Mouse (Mus musculus): ENCODE measurements around the gene Rars.
A peak's percentile ranks its signal among the peaks of the same experiment; 100 is the strongest.
"Not testable (repeated sequence)": the region's sequence is repeated elsewhere in the genome, so short reads cannot be mapped to it uniquely, and the experiment has no call there.

Rars gene

GRCm38 (mm10) chr11:35838345-35839338, 4.3 kb upstream of the Rars start:
- peak; percentile 95 for DNase-seq (ENCODE audit: extremely low spot score, low spot score)

GRCm38 (mm10) chr11:35837156-35838126, 3.1 kb upstream of the Rars start:
- DNase-seq (ENCODE audit: extremely low spot score, low spot score): no peak

- DNase-seq (ENCODE audit: extremely low spot score, low spot score): no peak
Measured at GRCm38 (mm10) chr11:35833270-35833669, 1.0 kb downstream of the Rars start.

GRCm38 (mm10) chr11:35832139-35832538, 2.2 kb downstream of the Rars start:
- no peak for DNase-seq (ENCODE audit: extremely low spot score, low spot score)

GRCm38 (mm10) chr11:35827714-35828113, 6.6 kb downstream of the Rars start:
- DNase-seq (ENCODE audit: extremely low spot score, low spot score): no peak

GRCm38 (mm10) chr11:35816316-35816715, 18.0 kb downstream of the Rars start:
- no peak for DNase-seq (ENCODE audit: extremely low spot score, low spot score)

GRCm38 (mm10) chr11:35811458-35811857, 22.8 kb downstream of the Rars start:
- DNase-seq (ENCODE audit: extremely low spot score, low spot score): no peak

GRCm38 (mm10) chr11:35801332-35801731, 33.0 kb downstream of the Rars start:
- no peak for DNase-seq (ENCODE audit: extremely low spot score, low spot score)

- DNase-seq (ENCODE audit: extremely low spot score, low spot score): peak; percentile 58
Measured at GRCm38 (mm10) chr11:35798874-35799273, 35.4 kb downstream of the Rars start, which contains the start of gene Fbll1. Gene Fbll1 (minus strand): TSS chr11:35798884.

GRCm38 (mm10) chr11:35798495-35798820, 35.8 kb downstream of the Rars start:
- no peak for DNase-seq (ENCODE audit: extremely low spot score, low spot score)

GRCm38 (mm10) chr11:35797751-35798494, 36.4 kb downstream of the Rars start:
- peak; percentile 48 for DNase-seq (ENCODE audit: extremely low spot score, low spot score)

GRCm38 (mm10) chr11:35792800-35793199, 41.5 kb downstream of the Rars start:
- not testable (repeated sequence) for DNase-seq (ENCODE audit: extremely low spot score, low spot score)

- DNase-seq (ENCODE audit: extremely low spot score, low spot score): no peak
Measured at GRCm38 (mm10) chr11:35788443-35788842, 45.9 kb downstream of the Rars start.

- DNase-seq (ENCODE audit: extremely low spot score, low spot score): no peak
Measured at GRCm38 (mm10) chr11:35784537-35784936, 49.8 kb downstream of the Rars start.

- DNase-seq (ENCODE audit: extremely low spot score, low spot score): no peak
Measured at GRCm38 (mm10) chr11:35784002-35784401, 50.3 kb downstream of the Rars start.

GRCm38 (mm10) chr11:35783038-35783437, 51.3 kb downstream of the Rars start:
- DNase-seq (ENCODE audit: extremely low spot score, low spot score): no peak

GRCm38 (mm10) chr11:35782444-35782843, 51.9 kb downstream of the Rars start:
- no peak for DNase-seq (ENCODE audit: extremely low spot score, low spot score)

GRCm38 (mm10) chr11:35780336-35780735, 54.0 kb downstream of the Rars start:
- DNase-seq (ENCODE audit: extremely low spot score, low spot score): no peak

- DNase-seq (ENCODE audit: extremely low spot score, low spot score): no peak
Measured at GRCm38 (mm10) chr11:35776452-35776851, 57.9 kb downstream of the Rars start.

- no peak for DNase-seq (ENCODE audit: extremely low spot score, low spot score)
Measured at GRCm38 (mm10) chr11:35775606-35776005, 58.7 kb downstream of the Rars start.
